Mouse (Mus musculus) adrenal gland, postnatal 14 days (tissue): ENCODE results near the gene Olfr561. TPM values are rescaled to one million over a fixed set of nuclear protein-coding genes. Genes with fewer than 3 reads are reported as not detected.

Source experiments
- DNase-seq: peaks from one replicate; pipeline ENCODE4 v3.0.0; 2021; ENCODE audit warnings: mixed read lengths
- long read RNA-seq, 2 experiments: library from polyadenylated mRNA; stranded (forward); transcript quantifications; one replicate each; pipeline ENCODE4 v2.0.0; 2021
- total RNA-seq: library from RNA; stranded (reverse); gene quantifications from 2 replicates; pipeline ENCODE4 v1.2.3, GENCODE M21; 2021

Olfr561 gene
- not detected in 2 replicates for total RNA-seq
- long read RNA-seq, experiment 1 = 0 reads
- long read RNA-seq, experiment 2 = 0 reads

DNA sequence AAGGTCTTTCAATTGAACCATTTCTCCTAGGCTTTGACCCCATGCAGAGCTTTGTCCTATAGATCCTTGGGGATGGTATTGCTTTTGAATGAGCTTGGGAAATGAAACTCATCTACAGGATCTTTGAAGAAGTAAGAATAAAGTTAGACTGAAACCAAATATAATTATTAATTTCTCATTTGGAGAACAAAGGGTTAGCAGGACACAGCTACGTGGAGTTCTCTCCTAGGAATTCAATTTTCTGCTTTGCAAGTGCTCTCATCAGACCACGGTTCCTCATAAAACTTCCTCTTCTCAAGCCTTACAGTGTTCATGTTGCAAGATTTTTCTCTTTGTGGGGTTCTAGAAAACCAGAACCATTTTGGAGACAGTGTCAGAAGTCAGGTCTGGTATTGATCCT lies at the start of gene Olfr561:
TSS of gene Olfr561 (plus strand) at position 301 of the 400 bp plus-strand sequence.
- no peak for DNase-seq

DNA sequence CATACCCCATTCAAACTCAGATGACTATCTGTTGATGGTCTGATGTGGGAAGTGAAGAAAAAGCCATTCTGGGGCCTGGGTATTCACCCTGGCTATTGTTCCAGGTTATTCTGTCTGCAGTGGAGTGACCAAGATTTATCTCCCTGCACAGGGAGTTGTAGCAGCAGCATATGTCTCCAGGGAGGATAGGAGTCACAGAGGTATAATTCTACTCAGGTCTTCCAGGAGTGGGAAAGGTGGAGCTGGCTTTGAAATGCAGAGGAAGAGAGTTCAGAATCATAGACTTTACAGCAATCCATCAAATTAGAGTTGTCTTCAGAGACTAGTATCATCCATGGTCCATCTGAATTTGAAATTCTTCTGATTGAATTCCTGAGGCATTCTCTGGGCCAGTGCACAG lies 43.6 kb upstream of the Olfr561 start, which contains the start of gene Olfr559:
TSS of gene Olfr559 (minus strand) at position 101 of the 400 bp plus-strand sequence.
- no peak for DNase-seq

DNA sequence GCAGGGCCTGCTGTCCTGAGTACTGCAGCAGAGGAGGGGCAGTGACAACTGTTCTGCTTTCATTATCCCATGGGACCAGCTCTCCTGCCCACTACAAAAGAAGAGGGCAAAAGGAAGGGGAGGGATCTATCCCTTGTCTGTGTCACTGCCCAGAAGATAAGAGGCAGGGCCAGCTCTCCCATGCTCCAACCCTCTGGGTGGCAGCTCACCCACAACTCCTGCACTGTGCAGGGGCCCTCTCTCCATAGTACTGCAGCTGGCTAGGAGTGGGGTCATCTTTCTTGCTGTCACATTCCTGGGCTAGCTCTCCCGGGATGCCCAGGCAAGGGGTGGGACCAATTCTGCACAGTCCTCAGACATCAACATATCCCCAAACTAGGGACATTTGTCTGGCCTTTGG lies 37.2 kb upstream of the Olfr561 start:
- no peak for DNase-seq

DNA sequence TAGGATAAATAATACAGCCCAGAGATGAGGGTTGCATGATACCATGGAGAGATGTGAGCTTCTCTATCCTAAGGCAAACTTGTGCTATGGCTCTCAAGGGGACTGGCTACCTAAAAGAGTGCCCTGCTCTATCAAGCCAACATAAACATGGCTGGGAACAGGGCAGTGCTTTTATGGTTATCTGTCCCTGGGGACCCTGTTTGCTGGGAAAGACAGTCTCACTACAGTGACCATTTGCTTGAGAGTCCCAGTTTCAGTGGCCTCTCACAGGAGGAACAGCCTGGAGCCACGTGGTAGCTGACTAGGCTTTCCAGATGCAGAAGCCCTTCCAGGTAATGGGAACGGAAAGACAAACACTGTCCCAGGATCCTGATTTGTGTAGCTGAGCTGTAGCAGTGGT lies 33.3 kb upstream of the Olfr561 start:
- DNase-seq = no peak

DNA sequence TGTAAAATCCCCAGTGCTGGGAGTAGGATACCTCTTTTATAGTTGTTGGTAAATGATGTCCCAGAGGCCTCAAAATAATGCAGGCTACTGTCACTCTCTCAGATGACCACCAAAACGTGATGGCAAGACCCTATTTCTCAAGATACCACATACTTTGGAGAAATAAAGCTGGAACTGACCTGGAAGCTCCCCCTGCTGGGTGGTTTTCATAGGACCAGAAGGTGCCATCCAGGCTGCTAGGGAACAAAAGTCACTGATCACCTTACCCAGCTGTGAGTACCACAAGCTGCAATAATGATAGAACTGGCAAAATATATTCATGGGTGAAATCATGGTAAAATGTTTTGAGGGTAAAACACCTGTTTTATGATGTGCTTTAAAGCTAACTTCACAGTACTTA lies 18.9 kb upstream of the Olfr561 start:
- DNase-seq = peak; percentile 6

DNA sequence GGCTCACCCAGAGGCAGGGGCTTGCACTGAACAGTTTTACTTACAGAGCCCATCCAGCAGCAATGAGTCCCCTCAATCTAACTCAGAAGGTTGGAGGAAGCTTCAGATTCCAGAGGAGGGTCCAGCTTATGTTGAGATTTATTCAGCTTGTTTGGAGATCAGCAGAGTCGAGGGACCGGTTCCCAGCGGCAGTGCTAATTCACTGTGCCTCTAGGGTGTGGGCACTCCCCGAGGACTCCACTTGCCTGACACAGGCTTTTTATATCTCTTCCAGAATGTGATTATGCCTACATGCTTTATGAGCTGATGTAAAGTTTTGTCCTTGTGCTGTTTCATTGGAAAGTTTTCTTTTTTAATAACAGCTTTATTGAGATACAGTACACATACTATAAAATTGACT lies 11.8 kb upstream of the Olfr561 start, which contains the start of the genes Olfr560 and Olfr78:
TSS of gene Olfr560 (minus strand) at position 101 of the 400 bp plus-strand sequence.
TSS of gene Olfr78 (minus strand) at position 206 of the 400 bp plus-strand sequence.
- no peak for DNase-seq

DNA sequence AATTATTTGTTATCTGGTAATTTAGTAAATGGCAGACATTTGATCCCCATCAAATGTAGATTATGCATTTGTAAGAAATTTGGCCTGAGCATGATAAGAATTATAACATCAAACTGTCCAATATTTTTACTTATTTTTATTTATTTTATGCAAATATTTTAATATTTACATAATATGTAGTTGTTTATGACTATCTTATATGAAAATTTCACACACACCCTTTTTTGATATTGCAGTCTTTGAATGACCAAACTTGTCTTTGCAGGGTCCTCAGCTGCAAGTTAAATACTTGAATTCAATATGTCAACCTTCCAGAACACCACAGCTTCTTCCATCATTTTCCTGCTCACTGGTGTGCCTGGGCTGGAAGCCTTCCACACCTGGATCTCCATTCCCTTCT lies 32.2 kb downstream of the Olfr561 start, which contains the start of gene Olfr564:
TSS of gene Olfr564 (plus strand) at position 301 of the 400 bp plus-strand sequence.
- no peak for DNase-seq

Other genes starting within 250 kb of the Olfr561 start
- not detected in 2 replicates for gene Olfr547, start 236.5 kb upstream of the Olfr561 start, total RNA-seq
- gene Olfr548-ps1, start 230.3 kb upstream of the Olfr561 start, total RNA-seq = not detected in 2 replicates
- gene Olfr549, start 221.4 kb upstream of the Olfr561 start, total RNA-seq = not detected in 2 replicates
- 12.3 and 12.5 TPM in 2 replicates for gene Trim21, start 205.7 kb upstream of the Olfr561 start, total RNA-seq
- gene Olfr550, start 199.8 kb upstream of the Olfr561 start, total RNA-seq = not detected in 2 replicates
- gene Olfr551, start 179.3 kb upstream of the Olfr561 start, total RNA-seq = not detected in 2 replicates
- 0.11 TPM in 1 of 2 replicates, not detected in the other for gene Olfr552, start 173.5 kb upstream of the Olfr561 start, total RNA-seq
- gene Olfr553, start 153.0 kb upstream of the Olfr561 start, total RNA-seq = not detected in 2 replicates
- not detected in 2 replicates for gene Olfr554, start 132.8 kb upstream of the Olfr561 start, total RNA-seq
- gene Olfr555, start 112.4 kb upstream of the Olfr561 start, total RNA-seq = not detected in 2 replicates
- not detected in 2 replicates for gene Olfr556, start 106.3 kb upstream of the Olfr561 start, total RNA-seq
- gene Trim68, start 83.9 kb upstream of the Olfr561 start, total RNA-seq = 9.4 and 10.3 TPM in 2 replicates
- not detected in 2 replicates for gene Olfr557, start 75.3 kb upstream of the Olfr561 start, total RNA-seq
- 1.1 and 1.4 TPM in 2 replicates for gene Olfr558, start 69.0 kb upstream of the Olfr561 start, total RNA-seq
- not detected in 2 replicates for gene Olfr33, start 52.2 kb upstream of the Olfr561 start, total RNA-seq
- not detected in 2 replicates for gene Olfr559, start 43.7 kb upstream of the Olfr561 start, total RNA-seq
- gene Olfr560, start 11.9 kb upstream of the Olfr561 start, total RNA-seq = not detected in 2 replicates
- gene Olfr78, start 11.8 kb upstream of the Olfr561 start, total RNA-seq = 0.82 and 1.8 TPM in 2 replicates
- gene Olfr564, start 32.3 kb downstream of the Olfr561 start, total RNA-seq = not detected in 2 replicates
- not detected in 2 replicates for gene Olfr566, start 87.5 kb downstream of the Olfr561 start, total RNA-seq
- gene Olfr568, start 105.9 kb downstream of the Olfr561 start, total RNA-seq = not detected in 2 replicates
- gene Olfr569, start 119.7 kb downstream of the Olfr561 start, total RNA-seq = not detected in 2 replicates
- not detected in 2 replicates for gene Olfr570, start 123.4 kb downstream of the Olfr561 start, total RNA-seq
- not detected in 2 replicates for gene Olfr571, start 146.3 kb downstream of the Olfr561 start, total RNA-seq
- not detected in 2 replicates for gene Olfr572, start 153.2 kb downstream of the Olfr561 start, total RNA-seq
- not detected in 2 replicates for gene Olfr573-ps1, start 171.4 kb downstream of the Olfr561 start, total RNA-seq
- gene Olfr574, start 177.2 kb downstream of the Olfr561 start, total RNA-seq = not detected in 2 replicates
- gene Olfr575, start 187.6 kb downstream of the Olfr561 start, total RNA-seq = not detected in 2 replicates
- gene Olfr576, start 191.4 kb downstream of the Olfr561 start, total RNA-seq = not detected in 2 replicates
- not detected in 2 replicates for gene Olfr577, start 204.7 kb downstream of the Olfr561 start, total RNA-seq
- not detected in 2 replicates for gene Olfr578, start 218.1 kb downstream of the Olfr561 start, total RNA-seq